Mouse (Mus musculus) forebrain, embryonic 13.5 days (tissue): Measurements from ENCODE around the gene Fxr1. TPM values are rescaled to one million over a fixed set of nuclear protein-coding genes. Genes with fewer than 3 reads are reported as not detected.
"Not testable (repeated sequence)": the region's sequence is repeated elsewhere in the genome, so short reads cannot be mapped to it uniquely, and the experiment has no call there.

Experiments
- ATAC-seq: fragments of 200-750 bp; cut with Nextera tagmentation; 2 replicates; pipeline ENCODE4 v1.8.0; 2017
- H3K27ac ChIP-seq: fragments of 300-500 bp; sonication (generic); 2 replicates; pipeline ENCODE4 v1.5.1; 2015; ENCODE audit warnings: inconsistent platforms, mild to moderate bottlenecking, moderate library complexity
- H3K27me3 ChIP-seq: fragments of 300-500 bp; sonication (generic); 2 replicates; pipeline ENCODE4 v1.6.1; 2015; ENCODE audit warnings: mild to moderate bottlenecking, inconsistent platforms
- H3K36me3 ChIP-seq: fragments of 300-500 bp; sonication (generic); 2 replicates; pipeline ENCODE4 v1.6.1; 2015; ENCODE audit warnings: mild to moderate bottlenecking, inconsistent platforms; ENCODE audit not compliant: poor library complexity, severe bottlenecking
- H3K4me1 ChIP-seq: fragments of 300-500 bp; sonication (generic); 2 replicates; pipeline ENCODE4 v1.6.1; 2015; ENCODE audit warnings: inconsistent platforms
- H3K4me2 ChIP-seq: fragments of 300-500 bp; sonication (generic); 2 replicates; pipeline ENCODE4 v1.6.1; 2015; ENCODE audit warnings: inconsistent platforms, mild to moderate bottlenecking, moderate library complexity
- H3K4me3 ChIP-seq: fragments of 300-500 bp; sonication (generic); 2 replicates; pipeline ENCODE4 v1.5.1; 2015; ENCODE audit warnings: mild to moderate bottlenecking, inconsistent platforms
- H3K9ac ChIP-seq: fragments of 300-500 bp; sonication (generic); 2 replicates; pipeline ENCODE4 v1.6.1; 2015; ENCODE audit warnings: mild to moderate bottlenecking, inconsistent platforms
- H3K9me3 ChIP-seq: fragments of 300-500 bp; sonication (generic); replicated peaks from 2 replicates; pipeline ENCODE4 v1.6.1; 2016; ENCODE audit warnings: inconsistent platforms
- WGBS: fragments of 180-500 bp; shearing (Covaris S2); methylation state at CpG from one replicate; pipeline ENCODE4 v1.1.7; 2015; 5-methylcytosine and 5-hydroxymethylcytosine counted together
- polyA plus RNA-seq: library from polyadenylated mRNA; unstranded; fragments of >200 nt; fragmentation: Nextera tagmentation; extraction: Ambion mirVana; gene quantifications from 2 replicates; pipeline ENCODE4 v1.2.1, GENCODE M21; 2015

The Fxr1 gene
- polyA plus RNA-seq = 48.5 and 50.7 TPM in 2 replicates

- peak within 1 kb of the TSS; percentile 75 for H3K4me2 ChIP-seq
- no peaks in the 10 kb centered on the region for H3K36me3 ChIP-seq
- H3K4me3 ChIP-seq = peak within 1 kb of the TSS; percentile 95
- H3K9me3 ChIP-seq = no peaks in the 10 kb centered on the region
- peaks cover 22% of the 10 kb centered on the region for H3K4me1 ChIP-seq
- H3K27ac ChIP-seq = peak within 1 kb of the TSS; percentile 90
- H3K9ac ChIP-seq = peak within 1 kb of the TSS; percentile 97
- under 1% methylated on average over 87 of the region's 97 CpGs for WGBS
- peak; percentile 97 for ATAC-seq
- H3K27me3 ChIP-seq = no peaks in the 10 kb centered on the region
These were observed at the start of gene Fxr1 for GRCm38 (mm10) chr3:34019540-34020381. TSS of gene Fxr1 (plus strand) at chr3:34019943.

DNA sequence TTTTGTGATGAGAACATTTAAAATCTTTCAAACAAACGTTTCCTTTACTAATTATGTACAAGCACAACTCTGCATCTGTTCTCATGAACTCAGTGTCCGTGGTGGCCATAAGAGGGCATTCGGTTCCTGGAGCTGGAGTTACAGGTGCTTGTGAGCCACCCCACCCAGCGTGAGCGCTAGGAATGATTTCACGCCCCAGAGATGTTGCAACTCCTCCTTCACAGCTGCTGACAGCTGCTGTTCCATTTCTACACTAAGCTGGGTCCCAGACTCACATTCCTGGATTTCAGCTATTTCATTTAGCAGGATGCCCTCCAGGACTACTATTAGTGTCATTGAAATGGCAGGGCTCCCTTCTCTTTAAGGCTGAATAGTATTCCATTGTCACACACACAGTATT lies 40.3 kb upstream of the Fxr1 start:
- H3K4me1 ChIP-seq = no peaks in the 10 kb centered on the region
- H3K36me3 ChIP-seq = no peaks in the 10 kb centered on the region
- H3K4me2 ChIP-seq = no peak overlapping the region
- 84% methylated on average over 6 of the region's 6 CpGs for WGBS
- H3K9ac ChIP-seq = no peak overlapping the region
- ATAC-seq = no peak
- H3K27me3 ChIP-seq = no peaks in the 10 kb centered on the region
- no peaks in the 10 kb centered on the region for H3K9me3 ChIP-seq
- H3K4me3 ChIP-seq = no peak overlapping the region
- H3K27ac ChIP-seq = no peak overlapping the region

GRCm38 (mm10) chr3:33982746-33983145 lies 37.0 kb upstream of the Fxr1 start:
- 90% methylated on average over 5 of the region's 5 CpGs for WGBS
- no peak for ATAC-seq
- Histone ChIP-seq H3K9me3 (no peaks in the 10 kb centered on the region), H3K4me1 (no peaks in the 10 kb centered on the region), H3K9ac (no peak overlapping the region), H3K4me2 (no peak overlapping the region), H3K36me3 (no peaks in the 10 kb centered on the region), H3K27me3 (no peaks in the 10 kb centered on the region), H3K4me3 (no peak overlapping the region), H3K27ac (no peak overlapping the region)

DNA sequence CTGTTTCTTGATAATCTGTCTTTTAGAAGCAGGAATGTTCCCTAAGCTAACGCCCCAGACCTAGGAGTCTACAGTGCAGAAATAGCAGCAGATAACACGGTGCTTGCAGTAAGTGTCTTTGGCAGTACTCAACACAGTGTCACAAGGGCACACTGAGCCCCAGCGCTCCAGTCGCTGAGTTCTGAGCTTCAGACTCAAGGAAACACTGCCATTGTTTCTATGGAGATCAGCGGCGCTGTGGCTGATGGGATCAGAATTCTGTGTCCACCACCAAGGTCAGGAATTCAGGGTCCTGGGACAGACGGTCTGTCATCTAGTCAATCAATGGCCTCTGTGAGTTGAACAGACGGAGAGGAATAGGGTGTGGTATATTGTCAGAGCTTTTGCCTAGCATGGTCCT lies 30.4 kb upstream of the Fxr1 start:
- H3K36me3 ChIP-seq = no peaks in the 10 kb centered on the region
- WGBS = 76% methylated on average over 8 of the region's 8 CpGs
- ATAC-seq = no peak

DNA sequence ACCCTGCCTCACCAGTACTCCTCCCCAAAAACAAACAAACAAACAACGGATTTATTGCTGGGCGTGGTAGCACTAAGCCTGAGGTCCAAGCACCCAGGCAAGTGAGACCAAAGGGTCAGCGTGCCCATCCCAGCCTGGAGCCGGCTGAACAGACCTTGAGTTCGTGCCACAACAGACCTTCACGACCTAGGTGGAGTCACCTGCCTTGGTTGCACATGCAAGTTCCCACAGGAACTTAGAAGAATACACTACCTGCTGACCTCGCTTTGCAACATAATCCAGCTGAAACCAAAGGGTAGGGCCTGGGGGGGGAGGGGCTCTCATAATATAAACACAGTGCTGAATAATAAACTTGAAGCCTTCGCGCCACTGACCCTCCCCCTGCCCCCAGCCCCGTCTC lies 29.3 kb upstream of the Fxr1 start:
- H3K36me3 ChIP-seq = no peaks in the 10 kb centered on the region
- no peak for ATAC-seq
- no peaks in the 10 kb centered on the region for H3K4me1 ChIP-seq
- H3K4me2 ChIP-seq = no peak overlapping the region
- no peaks in the 10 kb centered on the region for H3K9me3 ChIP-seq
- no peaks in the 10 kb centered on the region for H3K27me3 ChIP-seq
- H3K9ac ChIP-seq = no peak overlapping the region
- H3K27ac ChIP-seq = no peak overlapping the region
- H3K4me3 ChIP-seq = no peak overlapping the region
- 86% methylated on average over 10 of the region's 10 CpGs for WGBS

More for the DNA sequence above, 30.4 kb upstream of the Fxr1 start:
- Histone ChIP-seq H3K4me2 (no peak overlapping the region), H3K27me3 (no peaks in the 10 kb centered on the region), H3K4me3 (no peak overlapping the region), H3K27ac (no peak overlapping the region), H3K4me1 (no peaks in the 10 kb centered on the region), H3K9me3 (no peaks in the 10 kb centered on the region), H3K9ac (no peak overlapping the region)

GRCm38 (mm10) chr3:33990921-33991320 lies 28.8 kb upstream of the Fxr1 start:
- Histone ChIP-seq H3K9me3 (no peaks in the 10 kb centered on the region), H3K4me1 (no peaks in the 10 kb centered on the region), H3K27me3 (no peaks in the 10 kb centered on the region), H3K4me3 (no peak overlapping the region), H3K4me2 (no peak overlapping the region), H3K36me3 (no peaks in the 10 kb centered on the region), H3K27ac (no peak overlapping the region), H3K9ac (no peak overlapping the region)
- 76% methylated on average over 8 of the region's 8 CpGs for WGBS
- ATAC-seq = no peak

DNA sequence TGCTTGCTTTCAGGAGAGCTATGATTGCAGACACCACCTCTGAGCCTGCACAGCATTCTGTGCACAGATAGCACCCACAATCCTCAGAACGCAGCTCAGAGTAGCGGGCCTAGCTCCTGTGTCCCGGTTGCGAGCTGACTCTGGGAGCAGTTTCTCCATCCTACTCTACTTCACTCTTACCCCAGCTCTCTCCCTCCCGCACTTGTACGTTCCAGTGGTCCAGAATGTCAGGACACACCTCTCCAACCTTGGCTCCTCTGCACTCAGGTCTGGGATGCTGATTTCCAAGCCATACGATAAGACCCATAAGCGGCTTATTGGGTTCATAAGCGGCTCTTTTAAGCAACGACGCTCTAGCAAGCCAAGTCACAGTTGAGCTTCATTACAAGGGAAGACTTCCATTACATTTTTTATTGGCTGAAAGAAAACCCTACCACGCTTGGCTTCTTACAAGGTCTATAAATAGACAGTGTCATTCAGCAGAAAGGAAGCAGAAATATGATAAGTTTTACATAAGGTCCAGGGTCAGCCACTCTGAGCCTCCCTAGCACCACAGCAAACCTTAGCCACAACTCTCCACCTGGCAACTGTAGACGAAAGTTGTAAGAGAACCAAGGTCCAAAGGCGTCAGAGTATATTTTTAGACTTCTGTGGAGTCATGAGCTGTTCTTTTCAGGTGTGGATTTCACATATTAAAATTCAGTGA lies 26.2 kb upstream of the Fxr1 start:
- H3K4me3 ChIP-seq = no peak overlapping the region

GRCm38 (mm10) chr3:33994127-33994488 lies 25.6 kb upstream of the Fxr1 start:
- H3K36me3 ChIP-seq = no peaks in the 10 kb centered on the region
- H3K27ac ChIP-seq = no peak overlapping the region
- no peak overlapping the region for H3K9ac ChIP-seq
- no peaks in the 10 kb centered on the region for H3K27me3 ChIP-seq
- WGBS = 72% methylated on average over 3 of the region's 3 CpGs
- no peaks in the 10 kb centered on the region for H3K4me1 ChIP-seq
- H3K9me3 ChIP-seq = no peaks in the 10 kb centered on the region
- no peak overlapping the region for H3K4me2 ChIP-seq
- no peak for ATAC-seq
- no peak overlapping the region for H3K4me3 ChIP-seq

More for the DNA sequence above, 26.2 kb upstream of the Fxr1 start:
- Histone ChIP-seq H3K27me3 (no peaks in the 10 kb centered on the region), H3K27ac (no peak overlapping the region), H3K4me1 (no peaks in the 10 kb centered on the region), H3K9me3 (no peaks in the 10 kb centered on the region), H3K4me2 (no peak overlapping the region), H3K36me3 (no peaks in the 10 kb centered on the region), H3K9ac (no peak overlapping the region)
- no peak for ATAC-seq
- 90% methylated on average over 14 of the region's 14 CpGs for WGBS

- H3K36me3 ChIP-seq, H3K9ac ChIP-seq, H3K27ac ChIP-seq, ATAC-seq, H3K4me1 ChIP-seq, H3K4me2 ChIP-seq, H3K9me3 ChIP-seq, H3K4me3 ChIP-seq, H3K27me3 ChIP-seq: not testable (repeated sequence)
These were observed 18.1 kb upstream of the Fxr1 start for GRCm38 (mm10) chr3:34001691-34002090.

- ATAC-seq = no peak
- H3K27ac ChIP-seq = no peak overlapping the region
- H3K4me2 ChIP-seq = no peak overlapping the region
- H3K4me3 ChIP-seq = no peak overlapping the region
- H3K9me3 ChIP-seq = no peaks in the 10 kb centered on the region
- no peaks in the 10 kb centered on the region for H3K27me3 ChIP-seq
- H3K9ac ChIP-seq = no peak overlapping the region
- H3K4me1 ChIP-seq = no peaks in the 10 kb centered on the region
- 87% methylated on average over 3 of the region's 3 CpGs for WGBS
- H3K36me3 ChIP-seq = no peaks in the 10 kb centered on the region
These were observed 15.9 kb upstream of the Fxr1 start for GRCm38 (mm10) chr3:34003860-34004259.

GRCm38 (mm10) chr3:34006301-34006700 lies 13.4 kb upstream of the Fxr1 start:
- no peaks in the 10 kb centered on the region for H3K9me3 ChIP-seq
- no peaks in the 10 kb centered on the region for H3K27me3 ChIP-seq
- no peak overlapping the region for H3K9ac ChIP-seq
- no peaks in the 10 kb centered on the region for H3K4me1 ChIP-seq
- no peak overlapping the region for H3K4me2 ChIP-seq
- ATAC-seq = no peak
- no peak overlapping the region for H3K4me3 ChIP-seq
- WGBS = 25% methylated on average over 2 of the region's 2 CpGs
- H3K27ac ChIP-seq = no peak overlapping the region
- no peaks in the 10 kb centered on the region for H3K36me3 ChIP-seq

DNA sequence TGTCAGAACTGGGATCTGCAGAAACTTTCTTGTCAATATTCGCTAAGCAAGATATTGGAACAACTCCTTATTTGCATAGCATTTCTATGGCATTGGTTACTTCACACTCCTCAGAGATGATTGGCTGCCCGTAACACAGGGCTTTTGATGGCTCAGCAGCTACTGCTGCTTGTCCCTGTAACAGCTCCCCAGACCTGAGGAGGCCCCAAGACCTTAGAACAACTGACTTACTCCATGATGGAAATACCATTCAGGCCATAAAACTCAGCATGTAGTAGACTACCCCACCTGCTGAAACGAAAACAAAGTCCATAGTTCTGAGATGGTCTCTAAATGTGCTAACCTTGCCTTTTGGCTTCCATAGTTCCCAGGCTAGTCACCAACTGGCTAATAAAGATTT lies 12.9 kb upstream of the Fxr1 start:
- Histone ChIP-seq H3K9me3 (no peaks in the 10 kb centered on the region), H3K4me2 (no peak overlapping the region), H3K9ac (no peak overlapping the region), H3K27ac (no peak overlapping the region), H3K4me1 (no peaks in the 10 kb centered on the region), H3K36me3 (no peaks in the 10 kb centered on the region), H3K27me3 (no peaks in the 10 kb centered on the region), H3K4me3 (no peak overlapping the region)
- no peak for ATAC-seq
- WGBS = 67% methylated on average over 3 of the region's 3 CpGs
